1 mouse cellular context compared by ENCODE assay signal in the genomic region with DNA sequence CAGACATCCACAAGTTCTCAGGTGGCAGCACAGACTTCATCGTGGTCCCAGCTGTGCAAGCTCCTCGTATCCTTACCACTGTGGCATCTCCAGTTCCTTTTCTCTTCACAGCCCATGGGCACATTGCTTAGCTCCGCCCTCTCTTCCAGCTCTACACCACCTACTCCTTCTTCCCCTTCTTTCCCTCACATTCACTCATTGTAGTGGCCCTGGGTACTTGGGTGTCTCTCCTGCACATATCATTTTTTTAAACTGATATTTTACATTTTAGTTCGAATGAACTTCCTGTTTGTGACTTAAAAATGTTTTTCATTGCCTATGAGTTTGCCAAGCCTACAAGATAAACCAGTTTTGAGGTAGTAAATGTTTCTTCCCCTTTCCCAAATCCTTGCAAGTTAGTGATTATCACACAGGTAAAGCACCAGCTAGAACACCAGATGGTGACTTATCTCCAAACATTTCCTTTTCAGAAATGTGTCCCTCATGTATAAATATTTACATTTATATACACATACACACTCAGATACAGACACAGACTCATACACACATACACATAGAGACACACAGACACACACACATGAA.
TF ChIP-seq lines count a peak whose summit lies in the region.

No protein-coding gene starts in this region.

TF ChIP-seq in MEL, 35 proteins besides CTCF, POLR2A, EP300 and RAD21 (continued from another document):
- TF ChIP-seq TCF12 (IDR thresholded peaks at IDR 0.05; ENCODE audit: low read depth, low read length): peak; percentile 38; the same call in 1 of the 2 replicates
- TF ChIP-seq RCOR1 (IDR thresholded peaks at IDR 0.05; ENCODE audit: low read depth, low read length): peak; percentile 50; the same call in 1 of the 2 replicates
- TF ChIP-seq ELF1 (IDR thresholded peaks at IDR 0.05; ENCODE audit: low read depth, low read length): no peak
- TF ChIP-seq ZNF384 (IDR thresholded peaks at IDR 0.05; ENCODE audit: low read depth, low read length): peak; percentile 43; the same call in 1 of the 2 replicates
- TF ChIP-seq CHD2 (IDR thresholded peaks at IDR 0.05; ENCODE audit: low read length): no peak
- TF ChIP-seq POLR2AphosphoS5 (IDR thresholded peaks at IDR 0.05; ENCODE audit: borderline replicate concordance, low read depth, low read length): no peak
- TF ChIP-seq USF1 (IDR thresholded peaks at IDR 0.05; ENCODE audit: low read depth, low read length): no peak
- TF ChIP-seq MAZ (IDR thresholded peaks at IDR 0.05; ENCODE audit: low read depth, low read length): no peak
- no peak for TF ChIP-seq SMC3 (IDR thresholded peaks at IDR 0.05; ENCODE audit: low read depth, low read length)
- TF ChIP-seq TAL1 (IDR thresholded peaks at IDR 0.05; ENCODE audit: low read length): no peak
- peak; percentile 25; the same call in 1 of the 2 replicates for TF ChIP-seq SIN3A (IDR thresholded peaks at IDR 0.05; ENCODE audit: low read length)
- no peak for TF ChIP-seq ZMIZ1 (IDR thresholded peaks at IDR 0.05; ENCODE audit: low read depth, low read length)
- TF ChIP-seq MAX (IDR thresholded peaks at IDR 0.05; ENCODE audit: low read length): no peak
- TF ChIP-seq ZC3H11A (IDR thresholded peaks at IDR 0.05; ENCODE audit: low read depth, low read length): no peak
- TF ChIP-seq MAFK (IDR thresholded peaks at IDR 0.05; ENCODE audit: borderline replicate concordance, low read depth, low read length): no peak
- TF ChIP-seq HCFC1 (IDR thresholded peaks at IDR 0.05; ENCODE audit: low read depth, low read length): 0 out of 2 replicates have a peak, but pooled peaks have one; percentile 14
- no peak for TF ChIP-seq ZKSCAN1 (IDR thresholded peaks at IDR 0.05; ENCODE audit: low read depth, low read length)
- no peak for TF ChIP-seq NRF1 (IDR thresholded peaks at IDR 0.05; ENCODE audit: insufficient read depth, low read depth, low read length, poor library complexity, severe bottlenecking)
- TF ChIP-seq GABPA (IDR thresholded peaks at IDR 0.05; ENCODE audit: low read depth, low read length): no peak
- TF ChIP-seq KAT2A (conservative IDR thresholded peaks at IDR 0.05; ENCODE audit: low read depth, low read length): no peak
- no peak for TF ChIP-seq UBTF (IDR thresholded peaks at IDR 0.05; ENCODE audit: borderline replicate concordance, insufficient read depth, low read depth, low read length)
- no peak for TF ChIP-seq E2F4 (IDR thresholded peaks at IDR 0.05; ENCODE audit: borderline replicate concordance, low read depth, low read length)
